Mouse (Mus musculus) midbrain, embryonic 13.5 days (tissue): Measurements from ENCODE around the gene Gpn2. TPM values are rescaled to one million over a fixed set of nuclear protein-coding genes. Genes with fewer than 3 reads are reported as not detected.

Experiments
- ATAC-seq: fragments of 200-750 bp; cut with Nextera tagmentation; 2 replicates; pipeline ENCODE4 v1.8.0; 2017; ENCODE audit warnings: mild to moderate bottlenecking, moderate TSS enrichment, moderate library complexity
- H3K27ac ChIP-seq: fragments of 300-500 bp; sonication (generic); 2 replicates; pipeline ENCODE4 v1.5.1; 2015; ENCODE audit warnings: inconsistent platforms, mild to moderate bottlenecking, moderate library complexity
- H3K27me3 ChIP-seq: fragments of 300-500 bp; sonication (generic); 2 replicates; pipeline ENCODE4 v1.6.1; 2015; ENCODE audit warnings: mild to moderate bottlenecking, inconsistent platforms
- H3K36me3 ChIP-seq: fragments of 300-500 bp; sonication (generic); 2 replicates; pipeline ENCODE4 v1.6.1; 2015; ENCODE audit warnings: mild to moderate bottlenecking, inconsistent platforms
- H3K4me1 ChIP-seq: fragments of 300-500 bp; sonication (generic); replicated peaks from 2 replicates; pipeline ENCODE4 v1.6.1; 2015; ENCODE audit warnings: inconsistent platforms
- H3K4me2 ChIP-seq: fragments of 300-500 bp; sonication (generic); replicated peaks from 2 replicates; pipeline ENCODE4 v1.6.1; 2015; ENCODE audit warnings: moderate library complexity, mild to moderate bottlenecking, inconsistent platforms
- H3K4me3 ChIP-seq: fragments of 300-500 bp; sonication (generic); replicated peaks from 2 replicates; pipeline ENCODE4 v1.5.1; 2015; ENCODE audit warnings: mild to moderate bottlenecking, inconsistent platforms
- H3K9ac ChIP-seq: fragments of 300-500 bp; sonication (generic); replicated peaks from 2 replicates; pipeline ENCODE4 v1.6.1; 2015; ENCODE audit warnings: mild to moderate bottlenecking, inconsistent platforms
- H3K9me3 ChIP-seq: fragments of 300-500 bp; sonication (generic); 2 replicates; pipeline ENCODE4 v1.6.1; 2016; ENCODE audit warnings: mild to moderate bottlenecking, inconsistent platforms
- WGBS: fragments of 180-500 bp; shearing (Covaris S2); methylation state at CpG from one replicate; pipeline ENCODE4 v1.1.7; 2015; 5-methylcytosine and 5-hydroxymethylcytosine counted together
- polyA plus RNA-seq: library from polyadenylated mRNA; unstranded; fragments of >200 nt; fragmentation: Nextera tagmentation; extraction: Ambion mirVana; gene quantifications from 2 replicates; pipeline ENCODE4 v1.2.1, GENCODE M21; 2015

The Gpn2 gene
- polyA plus RNA-seq, 1 experiment from 2014 or later: 23.5 TPM

- H3K9me3 ChIP-seq: peaks cover 5% of the 10 kb centered on the region
- no peak overlapping the region for H3K27ac ChIP-seq
- no peak overlapping the region for H3K9ac ChIP-seq
- H3K4me2 ChIP-seq: no peak overlapping the region
- WGBS: 73% methylated on average over 11 of the region's 11 CpGs
- H3K27me3 ChIP-seq: no peaks in the 10 kb centered on the region
- no peaks in the 10 kb centered on the region for H3K36me3 ChIP-seq
- H3K4me1 ChIP-seq: no peaks in the 10 kb centered on the region
- H3K4me3 ChIP-seq: no peak overlapping the region
- no peak for ATAC-seq
Observed at GRCm38 (mm10) chr4:133563123-133563571, 21.0 kb upstream of the Gpn2 start.

GRCm38 (mm10) chr4:133567251-133567650 is 16.9 kb upstream of the Gpn2 start:
- H3K9ac ChIP-seq: no peak overlapping the region
- H3K27me3 ChIP-seq: no peaks in the 10 kb centered on the region
- H3K4me1 ChIP-seq: no peaks in the 10 kb centered on the region
- H3K4me2 ChIP-seq: no peak overlapping the region
- no peak overlapping the region for H3K4me3 ChIP-seq
- ATAC-seq: no peak
- H3K9me3 ChIP-seq: peaks cover 5% of the 10 kb centered on the region
- H3K27ac ChIP-seq: no peak overlapping the region
- 31% methylated on average over 8 of the region's 8 CpGs for WGBS
- no peaks in the 10 kb centered on the region for H3K36me3 ChIP-seq

GRCm38 (mm10) chr4:133569291-133570065 is 14.7 kb upstream of the Gpn2 start:
- H3K27me3 ChIP-seq: no peaks in the 10 kb centered on the region
- no peaks in the 10 kb centered on the region for H3K36me3 ChIP-seq
- peaks cover 5% of the 10 kb centered on the region; the same call in 1 of the 2 replicates for H3K4me1 ChIP-seq
- no peak overlapping the region for H3K4me3 ChIP-seq
- H3K27ac ChIP-seq: no peak overlapping the region
- ATAC-seq: no peak
- WGBS: 81% methylated on average over 10 of the region's 10 CpGs
- no peak overlapping the region for H3K4me2 ChIP-seq
- H3K9me3 ChIP-seq: peaks cover 2% of the 10 kb centered on the region
- H3K9ac ChIP-seq: no peak overlapping the region

GRCm38 (mm10) chr4:133570066-133570466 is 14.1 kb upstream of the Gpn2 start:
- Histone ChIP-seq H3K4me2 (no peak overlapping the region), H3K4me1 (peaks cover 7% of the 10 kb centered on the region), H3K9ac (no peak overlapping the region)

DNA sequence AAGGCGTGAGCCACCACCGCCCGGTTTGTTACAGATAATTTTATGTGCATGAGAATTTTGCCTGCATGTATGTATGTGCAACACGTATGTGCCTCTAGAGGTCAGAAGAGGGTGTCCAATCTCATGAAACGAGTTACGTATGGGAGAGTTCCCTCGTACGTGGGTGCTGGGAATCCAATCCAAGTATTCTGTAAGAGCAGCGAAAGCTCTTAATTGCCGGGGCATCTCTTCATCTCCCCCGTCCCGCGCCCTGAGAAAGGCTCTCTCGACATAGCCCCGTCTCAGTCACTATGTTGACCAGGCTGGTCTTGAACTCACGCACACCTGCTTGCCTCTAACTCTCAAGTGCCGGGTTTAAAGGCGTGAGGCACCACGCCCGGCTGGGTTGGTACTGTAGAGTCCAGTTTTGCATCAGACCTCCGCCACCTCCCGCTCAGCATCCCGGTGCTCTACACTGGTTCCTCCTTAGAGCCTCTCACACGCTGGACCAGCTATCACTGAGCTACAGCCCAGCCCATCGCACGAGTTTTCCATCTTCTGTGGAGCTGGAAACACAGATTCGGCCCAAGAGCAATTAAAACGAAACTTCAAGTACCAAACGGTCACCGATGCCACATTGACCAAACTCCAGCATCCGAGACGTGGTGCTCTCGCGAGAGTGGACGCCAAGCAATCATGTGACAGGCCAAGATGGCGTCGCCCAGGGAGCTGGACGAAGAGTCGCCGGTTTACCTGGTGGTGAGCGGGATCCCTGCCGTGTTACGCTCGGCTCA is 9.9 kb upstream of the Gpn2 start, which contains the start of gene Gpatch3:
TSS of gene Gpatch3 (plus strand) at position 676 of the 773 bp plus-strand sequence.
- Histone ChIP-seq H3K9me3 (no peaks in the 10 kb centered on the region), H3K4me1 (peaks cover 16% of the 10 kb centered on the region), H3K4me3 (peak within 1 kb of the TSS; percentile 97), H3K27ac (peak within 1 kb of the TSS; percentile 86), H3K27me3 (no peaks in the 10 kb centered on the region), H3K36me3 (peaks cover 16% of the 10 kb centered on the region), H3K9ac (peak within 1 kb of the TSS; percentile 89), H3K4me2 (peak within 1 kb of the TSS; percentile 80)
- WGBS: 6% methylated on average over 44 of the region's 44 CpGs
- ATAC-seq: peak; percentile 92

More at GRCm38 (mm10) chr4:133570066-133570466, 14.1 kb upstream of the Gpn2 start:
- WGBS: 65% methylated on average over 10 of the region's 10 CpGs
- Histone ChIP-seq H3K27me3 (no peaks in the 10 kb centered on the region), H3K36me3 (no peaks in the 10 kb centered on the region), H3K27ac (no peak overlapping the region), H3K9me3 (no peaks in the 10 kb centered on the region), H3K4me3 (no peak overlapping the region)
- no peak for ATAC-seq

DNA sequence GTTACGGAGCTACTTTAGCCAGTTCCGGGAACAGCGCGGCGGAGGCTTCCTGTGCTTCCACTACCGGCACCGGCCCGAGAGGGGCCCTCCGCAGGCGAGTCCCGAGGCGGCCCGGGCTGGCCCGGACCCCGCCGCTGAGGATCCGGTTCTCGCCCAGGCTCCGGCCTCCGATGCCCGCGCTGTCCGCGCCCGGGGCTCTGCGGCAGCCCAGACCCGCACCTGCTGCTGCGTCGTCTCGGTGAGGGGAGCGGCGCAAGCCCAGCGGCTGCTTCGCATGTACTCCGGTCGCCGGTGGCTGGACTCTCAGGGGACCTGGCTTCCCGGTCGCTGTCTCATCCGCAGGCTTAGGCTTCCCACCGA is 9.3 kb upstream of the Gpn2 start:
- peak; percentile 72 for ATAC-seq
- Histone ChIP-seq H3K27ac (peak overlapping the region; percentile 67; the same call in 1 of the 2 replicates), H3K4me3 (peak overlapping the region; percentile 97), H3K4me1 (peaks cover 16% of the 10 kb centered on the region), H3K9ac (peak overlapping the region; percentile 89), H3K36me3 (peaks cover 22% of the 10 kb centered on the region), H3K4me2 (peak overlapping the region; percentile 80), H3K9me3 (no peaks in the 10 kb centered on the region), H3K27me3 (no peaks in the 10 kb centered on the region)
- under 1% methylated on average over 41 of the region's 41 CpGs for WGBS

- H3K9ac ChIP-seq: no peak overlapping the region
- no peak overlapping the region for H3K4me2 ChIP-seq
- peaks cover 16% of the 10 kb centered on the region for H3K4me1 ChIP-seq
- H3K36me3 ChIP-seq: peaks cover 51% of the 10 kb centered on the region
- no peaks in the 10 kb centered on the region for H3K9me3 ChIP-seq
- no peak for ATAC-seq
- H3K27ac ChIP-seq: no peak overlapping the region
- WGBS: 73% methylated on average over 12 of the region's 12 CpGs
- H3K27me3 ChIP-seq: no peaks in the 10 kb centered on the region
- H3K4me3 ChIP-seq: no peak overlapping the region
Observed at GRCm38 (mm10) chr4:133577983-133578382, 6.2 kb upstream of the Gpn2 start.

DNA sequence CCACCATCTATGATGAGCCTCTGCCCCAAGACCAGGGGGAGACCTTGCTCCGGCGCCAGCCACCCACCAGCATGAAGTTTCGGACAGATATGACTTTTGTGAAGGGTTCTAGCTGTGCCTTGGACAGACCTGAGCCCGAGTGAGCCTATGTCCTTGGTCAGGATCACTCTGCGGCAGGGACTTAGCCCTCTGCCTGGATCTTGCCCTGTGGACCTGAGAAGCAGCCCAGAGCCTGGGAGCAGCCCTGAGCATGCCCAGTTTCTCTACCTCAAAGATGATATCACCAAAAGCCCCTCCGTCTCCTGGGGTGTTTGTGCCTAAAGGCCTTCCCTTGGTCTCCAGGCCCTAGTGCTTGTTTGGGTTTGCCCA is 488 bp upstream of the Gpn2 start:
- 64% methylated on average over 6 of the region's 6 CpGs for WGBS
- no peaks in the 10 kb centered on the region for H3K27me3 ChIP-seq
- peak; percentile 47; the same call in 1 of the 2 replicates for ATAC-seq
- peak overlapping the region; percentile 100 for H3K4me2 ChIP-seq
- peaks cover 73% of the 10 kb centered on the region for H3K36me3 ChIP-seq
- peak overlapping the region; percentile 99 for H3K4me3 ChIP-seq
- peaks cover 21% of the 10 kb centered on the region for H3K4me1 ChIP-seq
- peak overlapping the region; percentile 86 for H3K9ac ChIP-seq
- no peaks in the 10 kb centered on the region for H3K9me3 ChIP-seq
- H3K27ac ChIP-seq: peak overlapping the region; percentile 85

DNA sequence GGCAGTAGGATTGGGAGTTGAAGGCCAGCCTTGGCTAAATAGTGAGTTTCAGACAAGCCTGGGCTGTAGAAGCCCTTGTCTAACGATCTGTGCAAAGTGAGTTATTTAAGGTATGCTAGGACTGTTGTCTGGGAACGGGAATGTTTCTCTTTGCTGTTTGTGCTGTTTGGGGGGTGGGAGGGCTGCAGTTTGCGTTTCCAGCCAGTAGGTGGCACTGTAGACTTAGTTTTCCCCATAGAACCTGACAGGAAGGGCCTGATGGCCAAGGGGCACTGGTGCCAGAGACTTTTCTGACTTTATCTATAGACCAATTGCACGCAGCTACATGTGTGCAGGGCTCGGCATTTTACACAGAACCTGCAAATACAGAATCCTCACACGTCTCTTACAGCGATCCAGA is 8.4 kb downstream of the Gpn2 start:
- no peak overlapping the region for H3K4me3 ChIP-seq
- H3K9me3 ChIP-seq: no peaks in the 10 kb centered on the region
- 32% methylated on average over 7 of the region's 7 CpGs for WGBS
- H3K36me3 ChIP-seq: peaks cover 49% of the 10 kb centered on the region
- no peaks in the 10 kb centered on the region for H3K4me1 ChIP-seq
- peak; percentile 17; the same call in 1 of the 2 replicates for ATAC-seq
- no peak overlapping the region for H3K4me2 ChIP-seq
- H3K9ac ChIP-seq: no peak overlapping the region
- H3K27me3 ChIP-seq: 0 out of 2 replicates have a peak, but pooled peaks cover 5% of the 10 kb centered on the region
- H3K27ac ChIP-seq: no peak overlapping the region

- no peak for ATAC-seq
- Histone ChIP-seq H3K27me3 (peaks cover 34% of the 10 kb centered on the region), H3K4me1 (peaks cover 13% of the 10 kb centered on the region), H3K9me3 (no peaks in the 10 kb centered on the region), H3K27ac (no peak overlapping the region), H3K36me3 (peaks cover 19% of the 10 kb centered on the region), H3K4me3 (no peak overlapping the region), H3K9ac (no peak overlapping the region), H3K4me2 (no peak overlapping the region)
- WGBS: 75% methylated on average over 7 of the region's 7 CpGs
Observed at GRCm38 (mm10) chr4:133595538-133595937, 11.4 kb downstream of the Gpn2 start.

- Histone ChIP-seq H3K27ac (no peak overlapping the region), H3K4me3 (no peak overlapping the region), H3K9me3 (no peaks in the 10 kb centered on the region), H3K4me1 (peaks cover 13% of the 10 kb centered on the region), H3K9ac (no peak overlapping the region), H3K36me3 (peaks cover 13% of the 10 kb centered on the region), H3K4me2 (no peak overlapping the region), H3K27me3 (peaks cover 39% of the 10 kb centered on the region)
- 85% methylated on average over 6 of the region's 6 CpGs for WGBS
- ATAC-seq: no peak
Observed at GRCm38 (mm10) chr4:133596084-133596483, 11.9 kb downstream of the Gpn2 start.

DNA sequence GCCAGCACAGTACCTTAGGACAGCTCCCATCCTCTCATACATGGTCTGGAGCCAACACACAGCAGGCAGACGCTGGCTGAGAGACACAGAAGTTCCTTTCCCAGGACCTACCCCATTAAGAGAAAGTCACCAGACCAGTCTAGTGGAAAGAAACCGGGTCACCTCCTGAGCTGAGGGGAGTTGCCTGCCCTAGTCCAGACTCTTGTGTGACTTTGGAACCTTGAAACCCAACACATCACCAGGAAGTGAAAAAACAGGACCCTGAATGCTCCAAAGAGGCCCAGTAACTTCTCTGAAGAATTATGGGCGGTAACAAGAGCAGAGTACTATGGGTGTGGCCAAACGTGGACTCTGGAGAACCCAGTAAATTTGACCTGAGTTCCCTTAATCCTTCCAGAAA is 14.5 kb downstream of the Gpn2 start:
- Histone ChIP-seq H3K9me3 (no peaks in the 10 kb centered on the region), H3K27me3 (peaks cover 63% of the 10 kb centered on the region), H3K36me3 (peaks cover 4% of the 10 kb centered on the region; the same call in 1 of the 2 replicates), H3K9ac (no peak overlapping the region), H3K4me1 (peaks cover 17% of the 10 kb centered on the region), H3K4me2 (no peak overlapping the region), H3K4me3 (no peak overlapping the region), H3K27ac (no peak overlapping the region)
- 48% methylated on average over 4 of the region's 4 CpGs for WGBS
- ATAC-seq: no peak
